ENCODE assay signal across 8 mouse cellular contexts in genomic region chr4:141721961-141722360, GRCm38 (mm10). TPM values are rescaled to one million over a fixed set of nuclear protein-coding genes. Genes with fewer than 3 reads are reported as not detected.
DNase-seq lines count a peak whose midpoint lies in the region; ATAC-seq and TF ChIP-seq lines count a peak whose summit lies in the region.

No protein-coding gene starts in this region.

- no peak for DNase-seq in heart, postnatal 4 days
- DNase-seq in hindbrain, postnatal 0 days (ENCODE audit: low spot score): no peak
- DNase-seq in midbrain, embryonic 10.5 days (ENCODE audit: low spot score): no peak
- no peak for DNase-seq in right cerebral cortex, postnatal 25 days
- no peak for DNase-seq in cerebellum, adult 9-10 months

- H3K4me1 ChIP-seq in heart, embryonic 12.5 days (replicated peaks): peaks cover 33% of the 10 kb centered on the region
- peaks cover 7% of the 10 kb centered on the region; the same call in 1 of the 2 replicates for H3K4me1 ChIP-seq in bone marrow, adult 2 months (ENCODE audit: control insufficient read depth, insufficient read depth, low read length)
- H3K4me1 ChIP-seq in hindbrain, postnatal 0 days (ENCODE audit: insufficient read depth, low read length): peaks cover 10% of the 10 kb centered on the region; the same call in 1 of the 2 replicates
- peaks cover 35% of the 10 kb centered on the region for H3K4me1 ChIP-seq in midbrain, embryonic 10.5 days

- H3K4me2 ChIP-seq in heart, embryonic 12.5 days: peak overlapping the region; percentile 77
- peak overlapping the region; percentile 89 for H3K4me2 ChIP-seq in hindbrain, postnatal 0 days (ENCODE audit: low read depth, low read length)

- H3K36me3 ChIP-seq in heart, embryonic 12.5 days: peaks cover 14% of the 10 kb centered on the region
- H3K36me3 ChIP-seq in hindbrain, postnatal 0 days (ENCODE audit: insufficient read depth, low read length): no peaks in the 10 kb centered on the region; the same call in 1 of the 2 replicates
- H3K36me3 ChIP-seq in midbrain, embryonic 10.5 days: peaks cover 25% of the 10 kb centered on the region

- 0 out of 2 replicates have a peak, but pooled peaks cover 3% of the 10 kb centered on the region for H3K9me3 ChIP-seq in heart, embryonic 12.5 days (replicated peaks)
- H3K9me3 ChIP-seq in hindbrain, postnatal 0 days (ENCODE audit: low read length): no peaks in the 10 kb centered on the region
- no peaks in the 10 kb centered on the region for H3K9me3 ChIP-seq in midbrain, embryonic 10.5 days (replicated peaks)

- TF ChIP-seq POLR2A in bone marrow, adult 2 months (IDR thresholded peaks at IDR 0.05; ENCODE audit: borderline replicate concordance, control insufficient read depth, low read depth, low read length): no peak

- no peaks in the 10 kb centered on the region for H3K27me3 ChIP-seq in heart, embryonic 12.5 days (replicated peaks)
- H3K27me3 ChIP-seq in hindbrain, postnatal 0 days (ENCODE audit: insufficient read depth, low read length): no peaks in the 10 kb centered on the region
- no peaks in the 10 kb centered on the region for H3K27me3 ChIP-seq in midbrain, embryonic 10.5 days (ENCODE audit: low read depth, poor library complexity, severe bottlenecking)

- H3K27ac ChIP-seq in heart, embryonic 12.5 days (ENCODE audit: poor library complexity, severe bottlenecking): no peak overlapping the region
- no peak overlapping the region; the same call in 1 of the 2 replicates for H3K27ac ChIP-seq in bone marrow, adult 2 months (ENCODE audit: control insufficient read depth, insufficient read depth, low read depth, low read length, poor library complexity)
- no peak overlapping the region for H3K27ac ChIP-seq in hindbrain, postnatal 0 days
- no peak overlapping the region for H3K27ac ChIP-seq in midbrain, embryonic 10.5 days (replicated peaks)

- WGBS in heart, embryonic 12.5 days: 56% methylated on average over 6 of the region's 6 CpGs
- WGBS in bone marrow, adult 2 months: 18% methylated on average over 6 of the region's 6 CpGs
- 64% methylated on average over 6 of the region's 6 CpGs for WGBS in hindbrain, postnatal 0 days
- 84% methylated on average over 6 of the region's 6 CpGs for WGBS in midbrain, embryonic 10.5 days

- no peak for ATAC-seq in heart, embryonic 12.5 days (ENCODE audit: insufficient number of reproducible peaks, low FRiP score)
- no peak for ATAC-seq in hindbrain, postnatal 0 days
- ATAC-seq in CD4-positive, CD25-positive, alpha-beta regulatory T cell, adult 4 months: no peak

- no peak for TF ChIP-seq CTCF in bone marrow, adult 2 months (IDR thresholded peaks at IDR 0.05; ENCODE audit: control insufficient read depth, insufficient read depth, low read length)
- TF ChIP-seq CTCF in hindbrain, postnatal 0 days (IDR thresholded peaks at IDR 0.05; ENCODE audit: low read depth): no peak

- H3K9ac ChIP-seq in heart, embryonic 12.5 days: peak overlapping the region; percentile 97
- peak overlapping the region; percentile 96; the same call in 1 of the 2 replicates for H3K9ac ChIP-seq in hindbrain, postnatal 0 days (replicated peaks; ENCODE audit: low read length)

- peak overlapping the region; percentile 96 for H3K4me3 ChIP-seq in heart, embryonic 12.5 days
- peak overlapping the region; percentile 71 for H3K4me3 ChIP-seq in bone marrow, adult 2 months (replicated peaks; ENCODE audit: control insufficient read depth, low read depth, low read length)
- peak overlapping the region; percentile 97 for H3K4me3 ChIP-seq in hindbrain, postnatal 0 days (ENCODE audit: low read length)
- H3K4me3 ChIP-seq in midbrain, embryonic 10.5 days: peak overlapping the region; percentile 100

RNA-seq across cellular contexts. Expression of gene Ddi2, which starts 1.3 kb away (rescaled TPM):
- 24.8 and 24.9 TPM in 2 replicates for polyA plus RNA-seq in heart, embryonic 12.5 days (2016; fragmentation: Nextera tagmentation; extraction: Ambion mirVana)
- total RNA-seq in heart, postnatal 4 days (2021): 10 to 100 TPM; 34.9 to 36.8 TPM
- polyA plus RNA-seq in bone marrow, adult 2 months (2011; ENCODE audit: insufficient read depth, insufficient read length, low replicate concordance, missing spikeins): 14.5 and 20.4 TPM in 2 replicates
- total RNA-seq in hindbrain, postnatal 0 days (2014; rRNA removed): 20.9 and 31.5 TPM in 2 replicates
- 12.1 and 12.5 TPM in 2 replicates for polyA plus RNA-seq in hindbrain, postnatal 0 days (2015; fragmentation: Nextera tagmentation; extraction: Ambion mirVana)
- 23.7 and 24.2 TPM in 2 replicates for polyA plus RNA-seq in midbrain, embryonic 10.5 days (2016; fragmentation: Nextera tagmentation; extraction: Ambion mirVana)
- 10 to 100 TPM; 19.1 to 20.7 TPM for polyA plus RNA-seq in CD4-positive, CD25-positive, alpha-beta regulatory T cell, adult 4 months (2017; shearing (Covaris generic))

RNA-seq across cellular contexts. Expression of gene Agmat, which starts 24.5 kb away (rescaled TPM):
- polyA plus RNA-seq in heart, embryonic 12.5 days (2016; fragmentation: Nextera tagmentation; extraction: Ambion mirVana): 0.92 and 1.3 TPM in 2 replicates
- total RNA-seq in heart, postnatal 4 days (2021): under 1 TPM; 0.43 to 0.57 TPM
- polyA plus RNA-seq in bone marrow, adult 2 months (2011; ENCODE audit: insufficient read depth, insufficient read length, low replicate concordance, missing spikeins): 1.8 TPM in 1 of 2 replicates, not detected in the other
- 0.72 TPM in 1 of 2 replicates, not detected in the other for total RNA-seq in hindbrain, postnatal 0 days (2014; rRNA removed)
- 0.60 and 0.62 TPM in 2 replicates for polyA plus RNA-seq in hindbrain, postnatal 0 days (2015; fragmentation: Nextera tagmentation; extraction: Ambion mirVana)
- polyA plus RNA-seq in midbrain, embryonic 10.5 days (2016; fragmentation: Nextera tagmentation; extraction: Ambion mirVana): not detected in 2 replicates
- polyA plus RNA-seq in CD4-positive, CD25-positive, alpha-beta regulatory T cell, adult 4 months (2017; shearing (Covaris generic)): not detected

RNA-seq across cellular contexts. Expression of gene Rsc1a1, which starts 36.6 kb away (rescaled TPM):
- polyA plus RNA-seq in heart, embryonic 12.5 days (2016; fragmentation: Nextera tagmentation; extraction: Ambion mirVana): 0.82 TPM in 1 of 2 replicates, not detected in the other
- total RNA-seq in heart, postnatal 4 days (2021): 1 to 10 TPM; 1.6 to 4.0 TPM
- 4.1 TPM in 1 of 2 replicates, not detected in the other for polyA plus RNA-seq in bone marrow, adult 2 months (2011; ENCODE audit: insufficient read depth, insufficient read length, low replicate concordance, missing spikeins)
- 3.0 and 13.6 TPM in 2 replicates for total RNA-seq in hindbrain, postnatal 0 days (2014; rRNA removed)
- polyA plus RNA-seq in hindbrain, postnatal 0 days (2015; fragmentation: Nextera tagmentation; extraction: Ambion mirVana): 0.32 TPM in 1 of 2 replicates, not detected in the other
- polyA plus RNA-seq in midbrain, embryonic 10.5 days (2016; fragmentation: Nextera tagmentation; extraction: Ambion mirVana): 2.2 and 2.4 TPM in 2 replicates
- not detected for polyA plus RNA-seq in CD4-positive, CD25-positive, alpha-beta regulatory T cell, adult 4 months (2017; shearing (Covaris generic))

RNA-seq across cellular contexts. Expression of gene Plekhm2, which starts 57.3 kb away (rescaled TPM):
- polyA plus RNA-seq in heart, embryonic 12.5 days (2016; fragmentation: Nextera tagmentation; extraction: Ambion mirVana): 6.1 and 6.2 TPM in 2 replicates
- total RNA-seq in heart, postnatal 4 days (2021): 10 to 100 TPM; 57.5 to 64.5 TPM
- 16.5 and 24.5 TPM in 2 replicates for polyA plus RNA-seq in bone marrow, adult 2 months (2011; ENCODE audit: insufficient read depth, insufficient read length, low replicate concordance, missing spikeins)
- 45.8 and 47.6 TPM in 2 replicates for total RNA-seq in hindbrain, postnatal 0 days (2014; rRNA removed)
- polyA plus RNA-seq in hindbrain, postnatal 0 days (2015; fragmentation: Nextera tagmentation; extraction: Ambion mirVana): 6.1 and 6.4 TPM in 2 replicates
- polyA plus RNA-seq in midbrain, embryonic 10.5 days (2016; fragmentation: Nextera tagmentation; extraction: Ambion mirVana): 2.9 and 4.2 TPM in 2 replicates
- polyA plus RNA-seq in CD4-positive, CD25-positive, alpha-beta regulatory T cell, adult 4 months (2017; shearing (Covaris generic)): 1 to 10 TPM; 2.1 to 3.4 TPM
